Mouse (Mus musculus): ENCODE data around the gene Hspa13.

Hspa13 gene

GRCm38 (mm10) chr16:75766388-75767249 lies at the start of gene Hspa13:
TSS of gene Hspa13 (minus strand) at chr16:75767104.
- peak; percentile 93 to 96 for DNase-seq (ENCODE audit: low spot score in 2 of 2)

DNA sequence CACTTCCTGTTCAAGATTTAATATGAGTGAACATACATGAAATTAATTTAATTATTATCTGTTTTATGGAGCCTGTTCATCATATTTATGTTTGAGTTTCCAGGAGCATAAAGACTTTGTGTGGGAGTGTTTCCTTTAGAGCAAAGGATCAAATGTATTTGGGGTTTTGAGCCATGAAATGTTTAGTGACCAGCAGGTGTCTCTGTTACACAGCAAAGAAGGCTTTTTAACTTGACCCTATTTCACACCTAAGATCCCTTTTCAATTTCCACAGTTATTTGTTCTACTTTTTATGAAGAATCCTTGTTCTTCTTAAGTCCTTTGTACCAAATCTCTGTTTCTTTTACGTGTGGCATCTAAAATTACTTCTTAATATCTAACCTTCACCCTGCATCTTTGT lies 12.4 kb upstream of the Hspa13 start:
- no peak for DNase-seq (ENCODE audit: low spot score in 2 of 2)

GRCm38 (mm10) chr16:75773222-75773621 lies 6.3 kb upstream of the Hspa13 start:
- DNase-seq (ENCODE audit: low spot score in 2 of 2), result no peak

GRCm38 (mm10) chr16:75767250-75768002 lies 522 bp upstream of the Hspa13 start:
- DNase-seq (ENCODE audit: low spot score in 2 of 2), result no peak

DNA sequence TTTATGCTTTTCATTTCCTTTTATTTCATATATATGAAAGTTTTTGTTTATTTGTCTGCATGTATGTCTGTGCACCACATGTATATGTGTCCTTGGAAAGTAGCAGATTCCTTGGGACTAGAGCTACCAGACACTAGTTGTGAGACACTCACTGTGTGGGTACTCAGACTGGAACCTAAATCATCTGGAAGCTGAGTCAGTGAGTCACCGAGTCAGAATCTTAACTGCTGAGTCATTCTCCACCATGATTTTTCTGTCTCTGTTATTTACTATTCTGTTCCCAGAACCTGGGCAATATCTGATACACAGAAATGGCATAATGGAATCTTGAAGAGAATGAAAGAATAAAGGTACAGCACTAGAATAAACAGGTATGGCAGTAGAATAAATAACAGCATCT lies 14.0 kb downstream of the Hspa13 start:
- no peak for DNase-seq (ENCODE audit: low spot score in 2 of 2)

- no peak for DNase-seq (ENCODE audit: low spot score in 2 of 2)
These were observed 16.8 kb downstream of the Hspa13 start for GRCm38 (mm10) chr16:75750103-75750502.

- no peak for DNase-seq (ENCODE audit: low spot score in 2 of 2)
These were observed 18.0 kb downstream of the Hspa13 start for GRCm38 (mm10) chr16:75748926-75749325.

DNA sequence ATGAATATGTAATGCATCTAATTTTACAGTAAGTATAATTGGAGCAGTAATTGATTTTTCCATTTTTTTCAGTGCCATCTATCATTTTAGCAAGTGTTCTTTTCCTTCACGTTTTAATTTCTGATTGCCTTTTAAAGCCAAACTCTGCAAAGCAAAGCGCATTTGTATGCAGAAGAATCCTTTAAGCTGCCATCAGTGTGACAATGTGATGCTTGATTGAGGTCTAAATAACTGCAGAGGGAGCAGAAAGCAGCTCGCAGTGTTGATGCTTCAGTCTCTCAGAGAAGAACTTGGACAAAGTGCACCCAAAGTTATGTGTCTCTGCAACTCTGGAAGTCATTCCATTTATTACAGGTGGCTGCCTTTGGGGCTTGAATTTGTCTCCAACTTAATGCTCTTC lies 22.9 kb downstream of the Hspa13 start:
- no peak for DNase-seq (ENCODE audit: low spot score in 2 of 2)

DNA sequence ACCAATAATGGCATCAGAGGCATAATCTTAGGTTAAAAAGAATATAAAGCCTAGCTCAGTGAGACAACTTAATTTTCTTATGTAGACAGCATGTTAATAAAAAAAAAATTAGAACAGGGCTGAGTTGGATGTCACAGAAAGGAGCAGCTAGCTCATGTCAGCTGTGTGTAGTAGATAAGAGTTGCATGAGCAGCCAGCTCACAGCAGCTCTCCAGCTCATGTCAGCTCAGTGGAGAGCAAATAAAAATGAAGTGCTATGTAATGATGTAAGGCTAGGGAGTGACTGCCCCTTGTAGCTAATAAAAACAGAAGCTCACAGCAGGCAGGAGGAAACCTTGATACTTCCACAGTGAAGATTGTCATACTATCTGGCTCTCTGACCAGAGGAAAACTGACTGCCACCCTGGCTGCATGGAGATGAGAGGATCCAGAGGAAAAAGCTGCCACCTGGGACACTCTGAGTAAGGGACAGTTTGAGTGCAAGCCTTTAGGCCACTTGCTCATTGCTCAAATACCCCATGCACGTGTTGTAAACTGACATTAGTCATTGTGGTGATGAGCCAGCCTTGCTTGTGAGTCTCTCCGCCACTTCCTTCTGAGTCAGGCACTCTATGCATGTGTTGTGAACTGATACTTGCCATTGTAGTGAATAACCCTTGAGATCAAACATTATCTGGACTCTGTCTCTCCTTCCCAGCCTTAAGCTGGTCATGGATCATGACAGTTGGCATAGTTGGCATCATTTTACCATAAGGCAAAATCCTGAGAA lies 49.3 kb downstream of the Hspa13 start:
- no peak for DNase-seq (ENCODE audit: low spot score in 2 of 2)

- DNase-seq (ENCODE audit: low spot score in 2 of 2), result peak in 1 of 2 experiments; percentile 38
These were observed 70.7 kb downstream of the Hspa13 start for GRCm38 (mm10) chr16:75696176-75696575.
